Mouse (Mus musculus): ENCODE data around the gene Serpine2. TPM values are rescaled to one million over a fixed set of nuclear protein-coding genes. Genes with fewer than 3 reads are reported as not detected.

The Serpine2 gene
- 8.8 TPM for polyA plus RNA-seq (2015; fragmentation: Illumina TruSeq; extraction: RNeasy Lipid Tissue Mini Kit (QIAGEN cat#74804); ENCODE audit: insufficient read depth, low read depth, low replicate concordance)

DNA sequence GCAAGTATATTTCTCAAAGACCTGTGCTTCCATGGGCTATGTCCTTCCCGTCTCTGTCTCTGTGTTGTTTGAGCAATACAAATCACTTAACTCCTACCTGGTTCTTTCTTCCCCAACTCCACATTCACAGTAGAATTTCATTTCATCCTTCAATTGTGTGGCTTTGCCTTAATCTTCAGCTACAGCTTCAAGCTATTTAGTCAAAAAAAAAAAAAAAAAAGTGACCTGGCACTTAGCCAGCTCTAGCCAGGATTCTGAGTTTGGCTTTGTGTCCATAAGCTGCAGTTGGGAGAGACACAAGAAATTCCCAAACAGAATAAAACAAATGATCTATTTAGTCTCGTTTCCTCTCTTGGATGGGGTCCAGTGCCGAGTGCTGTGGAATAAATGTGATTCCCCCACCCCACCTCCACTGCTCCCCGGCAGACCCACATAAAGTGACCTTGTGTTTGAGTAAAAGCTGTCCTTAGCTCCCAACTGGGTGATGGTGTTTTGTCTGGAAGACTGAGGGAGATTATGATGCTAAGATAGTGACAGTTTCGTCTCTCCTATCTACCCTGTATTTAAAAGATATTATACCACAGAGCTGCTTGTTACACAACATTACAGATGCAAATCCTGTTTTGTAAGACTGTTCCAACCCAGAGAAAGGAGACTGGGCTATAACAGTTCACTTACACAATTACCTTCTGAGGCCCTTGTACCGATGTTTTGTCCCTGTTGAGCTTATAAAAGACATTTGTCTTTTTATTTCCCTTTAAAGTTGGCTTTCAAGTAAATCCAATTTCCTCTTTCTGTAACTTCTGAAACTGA is at the start of gene Serpine2:
Serpine2 (minus strand) TSS at position 51 of the 813 bp plus-strand sequence.

DNA sequence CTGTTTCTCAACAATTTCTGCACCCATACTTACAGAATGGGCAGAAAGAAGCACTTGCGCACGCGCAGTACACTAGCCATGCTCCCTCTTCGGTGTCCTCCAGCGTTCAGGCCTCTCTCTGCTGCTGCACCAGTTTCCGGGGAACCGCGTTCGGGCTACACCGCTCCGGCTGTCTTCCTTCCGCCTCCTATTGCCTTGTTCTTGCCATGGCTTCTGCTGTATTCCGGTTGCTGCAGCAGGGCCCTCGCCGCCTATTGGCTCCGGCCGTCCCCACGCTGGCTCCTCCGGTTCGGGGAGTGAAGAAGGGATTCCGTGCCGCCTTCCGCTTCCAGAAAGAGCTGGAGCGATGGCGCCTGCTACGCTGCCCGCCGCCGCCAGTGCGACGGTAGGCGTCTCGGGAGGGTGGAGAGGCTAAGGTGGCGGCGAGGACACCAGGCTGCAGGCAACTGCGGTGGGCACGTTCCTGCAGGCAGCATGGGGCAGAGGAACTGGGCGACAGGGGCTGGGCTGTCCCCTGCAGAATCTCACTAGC is 85.0 kb downstream of the Serpine2 start, which contains the start of the genes Mrpl44 and Wdfy1:
Mrpl44 (plus strand) TSS at position 92 of the 532 bp plus-strand sequence.
Wdfy1 (minus strand) TSS at position 217 of the 532 bp plus-strand sequence.

Other genes with a start within 250 kb of the Serpine2 start
- 0.65 TPM for gene Ap1s3, start 189.2 kb downstream of the Serpine2 start, polyA plus RNA-seq (2015; fragmentation: Illumina TruSeq; extraction: RNeasy Lipid Tissue Mini Kit (QIAGEN cat#74804); ENCODE audit: insufficient read depth, low read depth, low replicate concordance)
- gene Mrpl44, start 85.2 kb downstream of the Serpine2 start, polyA plus RNA-seq (2015; fragmentation: Illumina TruSeq; extraction: RNeasy Lipid Tissue Mini Kit (QIAGEN cat#74804); ENCODE audit: insufficient read depth, low read depth, low replicate concordance): 6.7 TPM
- 5.1 TPM for gene Wdfy1, start 85.0 kb downstream of the Serpine2 start, polyA plus RNA-seq (2015; fragmentation: Illumina TruSeq; extraction: RNeasy Lipid Tissue Mini Kit (QIAGEN cat#74804); ENCODE audit: insufficient read depth, low read depth, low replicate concordance)